In genomic region chr11:94137326-94138061, GRCm38 (mm10) we compare ENCODE assay signal across 9 mouse cellular contexts.
DNase-seq lines count a peak whose midpoint lies in the region; ATAC-seq and TF ChIP-seq lines count a peak whose summit lies in the region.
"Had no signal": no experiment of that assay in that cellular context is flagged by ENCODE, and none has a peak within 500 bp of the region (broad histone marks: within the 10 kb centered on the region; RNA-seq: fewer than 3 reads in every experiment).

No protein-coding gene starts in this region.

- TF ChIP-seq CTCF in ES-Bruce4 (IDR thresholded peaks at IDR 0.05; ENCODE audit: low read depth, low read length) = no peak
- TF ChIP-seq CTCF in small intestine, adult 2 months (IDR thresholded peaks at IDR 0.05; ENCODE audit: extremely low read depth, insufficient read length, insufficient replicate concordance, low read depth, low read length) = no peak

- H3K4me1 ChIP-seq in forebrain, embryonic 11.5 days (replicated peaks; ENCODE audit: control insufficient read depth, insufficient read depth, low read length) = peaks cover 6% of the 10 kb centered on the region; the same call in 1 of the 2 replicates
- peaks cover 15% of the 10 kb centered on the region for H3K4me1 ChIP-seq in forebrain, embryonic 14.5 days (ENCODE audit: control insufficient read depth, insufficient read depth, low read length)
- H3K4me1 ChIP-seq in ES-Bruce4 (ENCODE audit: control insufficient read depth, insufficient read depth, low read length) = peaks cover 27% of the 10 kb centered on the region
- peaks cover 26% of the 10 kb centered on the region for H3K4me1 ChIP-seq in forebrain, embryonic 12.5 days
- H3K4me1 ChIP-seq in intestine, embryonic 14.5 days (replicated peaks; ENCODE audit: control insufficient read depth, insufficient read depth, low read length) = peaks cover 27% of the 10 kb centered on the region
- H3K4me1 ChIP-seq in small intestine, adult 2 months (ENCODE audit: control insufficient read depth, insufficient read depth, insufficient read length, low read length) = peaks cover 49% of the 10 kb centered on the region

- ATAC-seq in forebrain, embryonic 11.5 days (replicated peaks; ENCODE audit: low FRiP score) = no peak
- ATAC-seq in forebrain, embryonic 14.5 days = no peak
- ATAC-seq in forebrain, embryonic 12.5 days (ENCODE audit: low FRiP score) = no peak
- no peak for ATAC-seq in intestine, embryonic 14.5 days (replicated peaks; ENCODE audit: low FRiP score, low TSS enrichment, low read depth)
- no peak for ATAC-seq in frontal cortex, adult (ENCODE audit: low TSS enrichment)

- no peak overlapping the region for H3K9ac ChIP-seq in forebrain, embryonic 11.5 days (ENCODE audit: low read length)
- no peak overlapping the region for H3K9ac ChIP-seq in forebrain, embryonic 14.5 days (ENCODE audit: low read length)
- peak overlapping the region; percentile 60 for H3K9ac ChIP-seq in ES-Bruce4 (ENCODE audit: low read depth, poor library complexity, severe bottlenecking)
- peak overlapping the region; percentile 21; the same call in 1 of the 2 replicates for H3K9ac ChIP-seq in forebrain, embryonic 12.5 days
- H3K9ac ChIP-seq in intestine, embryonic 14.5 days (ENCODE audit: low read length) = no peak overlapping the region
- H3K9ac ChIP-seq: midbrain, embryonic 12.5 days had no signal

- peak; percentile 45 for DNase-seq in forebrain, embryonic 11.5 days (ENCODE audit: low spot score)
- no peak for DNase-seq in forebrain, embryonic 14.5 days (ENCODE audit: low spot score)
- DNase-seq in intestine, embryonic 14.5 days (ENCODE audit: low spot score) = no peak
- DNase-seq in embryo, embryonic 9.5 days (ENCODE audit: extremely low spot score) = no peak

- H3K4me3 ChIP-seq in forebrain, embryonic 11.5 days (ENCODE audit: low read depth, low read length) = no peak overlapping the region
- no peak overlapping the region for H3K4me3 ChIP-seq in forebrain, embryonic 14.5 days (ENCODE audit: low read depth, low read length)
- peak overlapping the region; percentile 1; the same call in 1 of the 2 replicates for H3K4me3 ChIP-seq in ES-Bruce4 (ENCODE audit: low read depth, low read length)
- no peak overlapping the region for H3K4me3 ChIP-seq in forebrain, embryonic 12.5 days (replicated peaks)
- H3K4me3 ChIP-seq in intestine, embryonic 14.5 days (ENCODE audit: low read depth, low read length) = no peak overlapping the region
- H3K4me3 ChIP-seq in small intestine, adult 2 months (ENCODE audit: low read depth, low read length) = no peak overlapping the region
- H3K4me3 ChIP-seq: midbrain, embryonic 12.5 days had no signal

- no peaks in the 10 kb centered on the region for H3K27me3 ChIP-seq in forebrain, embryonic 11.5 days (ENCODE audit: control insufficient read depth, insufficient read depth, low read length)
- H3K27me3 ChIP-seq in forebrain, embryonic 14.5 days (replicated peaks; ENCODE audit: control insufficient read depth, insufficient read depth, low read length) = no peaks in the 10 kb centered on the region
- H3K27me3 ChIP-seq in ES-Bruce4 (ENCODE audit: control insufficient read depth, insufficient read depth, low read length, poor library complexity, severe bottlenecking) = no peaks in the 10 kb centered on the region
- H3K27me3 ChIP-seq in forebrain, embryonic 12.5 days = no peaks in the 10 kb centered on the region
- no peaks in the 10 kb centered on the region for H3K27me3 ChIP-seq in intestine, embryonic 14.5 days (replicated peaks; ENCODE audit: control insufficient read depth, insufficient read depth, low read length)
- H3K27me3 ChIP-seq in small intestine, adult 2 months (ENCODE audit: control insufficient read depth, insufficient read depth, low read length) = no peaks in the 10 kb centered on the region

- no peak for TF ChIP-seq EP300 in ES-Bruce4 (IDR thresholded peaks at IDR 0.05; ENCODE audit: insufficient read depth, low read depth, low read length)

- no peak overlapping the region for H3K4me2 ChIP-seq in forebrain, embryonic 11.5 days (ENCODE audit: low read depth, low read length, severe bottlenecking)
- no peak overlapping the region for H3K4me2 ChIP-seq in forebrain, embryonic 14.5 days (ENCODE audit: low read length)
- H3K4me2 ChIP-seq in forebrain, embryonic 12.5 days = no peak overlapping the region
- no peak overlapping the region for H3K4me2 ChIP-seq in intestine, embryonic 14.5 days (ENCODE audit: low read length)
- H3K4me2 ChIP-seq: midbrain, embryonic 12.5 days had no signal

- TF ChIP-seq POLR2A in ES-Bruce4 (IDR thresholded peaks at IDR 0.05; ENCODE audit: insufficient read depth, low read length) = no peak
- no peak for TF ChIP-seq POLR2A in small intestine, adult 2 months (IDR thresholded peaks at IDR 0.05; ENCODE audit: low read depth, low read length)

- WGBS in forebrain, embryonic 11.5 days = 81% methylated on average over 14 of the region's 14 CpGs
- 75% methylated on average over 14 of the region's 14 CpGs for WGBS in forebrain, embryonic 14.5 days
- 83% methylated on average over 14 of the region's 14 CpGs for WGBS in forebrain, embryonic 12.5 days
- WGBS in intestine, embryonic 14.5 days = 77% methylated on average over 14 of the region's 14 CpGs
- 37% methylated on average over 14 of the region's 14 CpGs for WGBS in small intestine, adult 2 months

- H3K9me3 ChIP-seq in forebrain, embryonic 11.5 days (ENCODE audit: control insufficient read depth, low read length) = no peaks in the 10 kb centered on the region
- no peaks in the 10 kb centered on the region for H3K9me3 ChIP-seq in forebrain, embryonic 14.5 days (replicated peaks; ENCODE audit: control insufficient read depth, low read length)
- no peaks in the 10 kb centered on the region for H3K9me3 ChIP-seq in ES-Bruce4 (replicated peaks; ENCODE audit: control insufficient read depth, insufficient read depth, low read length, poor library complexity, severe bottlenecking)
- no peaks in the 10 kb centered on the region for H3K9me3 ChIP-seq in forebrain, embryonic 12.5 days
- H3K9me3 ChIP-seq in intestine, embryonic 14.5 days (ENCODE audit: control insufficient read depth, low read length) = no peaks in the 10 kb centered on the region
- H3K9me3 ChIP-seq: midbrain, embryonic 12.5 days had no signal

- no peaks in the 10 kb centered on the region for H3K36me3 ChIP-seq in forebrain, embryonic 11.5 days (ENCODE audit: control insufficient read depth, insufficient read depth, low read length)
- no peaks in the 10 kb centered on the region for H3K36me3 ChIP-seq in forebrain, embryonic 14.5 days (ENCODE audit: control insufficient read depth, insufficient read depth, low read length)
- H3K36me3 ChIP-seq in ES-Bruce4 (ENCODE audit: control insufficient read depth, insufficient read depth, low read length, poor library complexity, severe bottlenecking) = no peaks in the 10 kb centered on the region
- H3K36me3 ChIP-seq in forebrain, embryonic 12.5 days (replicated peaks) = no peaks in the 10 kb centered on the region
- H3K36me3 ChIP-seq in intestine, embryonic 14.5 days (ENCODE audit: control insufficient read depth, insufficient read depth, low read length) = no peaks in the 10 kb centered on the region
- H3K36me3 ChIP-seq in small intestine, adult 2 months (ENCODE audit: control insufficient read depth, insufficient read depth, low read length) = no peaks in the 10 kb centered on the region
- H3K36me3 ChIP-seq: midbrain, embryonic 12.5 days had no signal

- H3K27ac ChIP-seq in forebrain, embryonic 11.5 days (ENCODE audit: low read depth, low read length) = no peak overlapping the region
- no peak overlapping the region for H3K27ac ChIP-seq in forebrain, embryonic 14.5 days (ENCODE audit: low read depth, low read length)
- peak overlapping the region; percentile 90 for H3K27ac ChIP-seq in ES-Bruce4 (ENCODE audit: insufficient read depth, low read length)
- 0 out of 2 replicates have a peak overlapping the region, but pooled peaks have one; percentile 25 for H3K27ac ChIP-seq in forebrain, embryonic 12.5 days
- H3K27ac ChIP-seq in intestine, embryonic 14.5 days (ENCODE audit: low read depth) = 0 out of 2 replicates have a peak overlapping the region, but pooled peaks have one; percentile 27
- peak overlapping the region; percentile 87 for H3K27ac ChIP-seq in small intestine, adult 2 months (ENCODE audit: insufficient read depth, low read depth, low read length)
- H3K27ac ChIP-seq: midbrain, embryonic 12.5 days had no signal

Comparison
In these comparisons a context has a peak if more than half of its experiments do, and no peak if none do; other contexts are left out.
1. H3K27ac ChIP-seq: peak in ES-Bruce4 (single experiment), forebrain, embryonic 12.5 days (single experiment), intestine, embryonic 14.5 days (single experiment) and small intestine, adult 2 months (single experiment); none in forebrain, embryonic 11.5 days (single experiment) and forebrain, embryonic 14.5 days (single experiment).
2. H3K9ac ChIP-seq: peak in ES-Bruce4 (single experiment) and forebrain, embryonic 12.5 days (single experiment); none in forebrain, embryonic 11.5 days (single experiment), forebrain, embryonic 14.5 days (single experiment) and intestine, embryonic 14.5 days (single experiment).